Mouse (Mus musculus): ENCODE data around the gene Gm3512. TPM values are rescaled to one million over a fixed set of nuclear protein-coding genes. Genes with fewer than 3 reads are reported as not detected.
"Not testable (repeated sequence)": the region's sequence is repeated elsewhere in the genome, so short reads cannot be mapped to it uniquely, and the experiment has no call there.

Gm3512 gene
- 3.5 and 5.0 TPM in 2 replicates for polyA plus RNA-seq (2014; fragmentation: Nextera tagmentation; extraction: Ambion mirVana)

GRCm38 (mm10) chr14:7174483-7174971 lies at the start of gene Gm3512:
Gm3512 (minus strand) TSS chr14:7174533.
- not testable (repeated sequence) for H3K4me3 ChIP-seq (ENCODE audit: low read depth, low read length); ATAC-seq (replicated peaks; ENCODE audit: insufficient number of reproducible peaks, low FRiP score, low TSS enrichment); H3K9me3 ChIP-seq (replicated peaks; ENCODE audit: control insufficient read depth, low read length); H3K27me3 ChIP-seq (ENCODE audit: control insufficient read depth, insufficient read depth, low read length); H3K27ac ChIP-seq (ENCODE audit: low read depth, low read length); H3K36me3 ChIP-seq (ENCODE audit: control insufficient read depth, insufficient read depth, low read length); H3K4me2 ChIP-seq; H3K9ac ChIP-seq (ENCODE audit: low read depth, low read length); H3K4me1 ChIP-seq (ENCODE audit: control insufficient read depth, insufficient read depth, low read length)
- WGBS (ENCODE audit: insufficient replicate concordance), result no CpG with 5 or more reads among the region's 37 CpGs

GRCm38 (mm10) chr14:7200070-7200469 lies 25.7 kb upstream of the Gm3512 start:
- H3K36me3 ChIP-seq (ENCODE audit: control insufficient read depth, insufficient read depth, low read length); H3K9ac ChIP-seq (ENCODE audit: low read depth, low read length); H3K27me3 ChIP-seq (ENCODE audit: control insufficient read depth, insufficient read depth, low read length); H3K4me2 ChIP-seq; H3K4me1 ChIP-seq (ENCODE audit: control insufficient read depth, insufficient read depth, low read length); ATAC-seq (replicated peaks; ENCODE audit: insufficient number of reproducible peaks, low FRiP score, low TSS enrichment); H3K27ac ChIP-seq (ENCODE audit: low read depth, low read length); H3K9me3 ChIP-seq (replicated peaks; ENCODE audit: control insufficient read depth, low read length); H3K4me3 ChIP-seq (ENCODE audit: low read depth, low read length): not testable (repeated sequence)
- 83% methylated on average over 1 of the region's 3 CpGs for WGBS (ENCODE audit: insufficient replicate concordance)

- WGBS (ENCODE audit: insufficient replicate concordance), result no CpG with 5 or more reads among the region's 2 CpGs
- not testable (repeated sequence) for H3K4me1 ChIP-seq (ENCODE audit: control insufficient read depth, insufficient read depth, low read length)
These were observed 20.1 kb upstream of the Gm3512 start, which contains the start of gene Gm16434 for GRCm38 (mm10) chr14:7194440-7194839. Gm16434 (minus strand) TSS chr14:7194540.

GRCm38 (mm10) chr14:7125312-7125711 lies 49.0 kb downstream of the Gm3512 start, which contains the start of gene Gm6676:
Gm6676 (minus strand) TSS chr14:7125412.
- ATAC-seq (replicated peaks; ENCODE audit: insufficient number of reproducible peaks, low FRiP score, low TSS enrichment); H3K36me3 ChIP-seq (ENCODE audit: control insufficient read depth, insufficient read depth, low read length); H3K27me3 ChIP-seq (ENCODE audit: control insufficient read depth, insufficient read depth, low read length); H3K9me3 ChIP-seq (replicated peaks; ENCODE audit: control insufficient read depth, low read length); H3K4me2 ChIP-seq; H3K27ac ChIP-seq (ENCODE audit: low read depth, low read length); H3K9ac ChIP-seq (ENCODE audit: low read depth, low read length); H3K4me1 ChIP-seq (ENCODE audit: control insufficient read depth, insufficient read depth, low read length); H3K4me3 ChIP-seq (ENCODE audit: low read depth, low read length): not testable (repeated sequence)
- WGBS (ENCODE audit: insufficient replicate concordance), result no CpG with 5 or more reads among the region's 2 CpGs

More at GRCm38 (mm10) chr14:7194440-7194839, 20.1 kb upstream of the Gm3512 start, which contains the start of gene Gm16434:
- H3K4me2 ChIP-seq; H3K9me3 ChIP-seq (replicated peaks; ENCODE audit: control insufficient read depth, low read length); H3K27me3 ChIP-seq (ENCODE audit: control insufficient read depth, insufficient read depth, low read length); ATAC-seq (replicated peaks; ENCODE audit: insufficient number of reproducible peaks, low FRiP score, low TSS enrichment); H3K36me3 ChIP-seq (ENCODE audit: control insufficient read depth, insufficient read depth, low read length); H3K9ac ChIP-seq (ENCODE audit: low read depth, low read length); H3K4me3 ChIP-seq (ENCODE audit: low read depth, low read length); H3K27ac ChIP-seq (ENCODE audit: low read depth, low read length): not testable (repeated sequence)

GRCm38 (mm10) chr14:7105124-7105802 lies 69.1 kb downstream of the Gm3512 start:
- not testable (repeated sequence) for H3K27me3 ChIP-seq (ENCODE audit: control insufficient read depth, insufficient read depth, low read length); H3K9me3 ChIP-seq (replicated peaks; ENCODE audit: control insufficient read depth, low read length); H3K4me1 ChIP-seq (ENCODE audit: control insufficient read depth, insufficient read depth, low read length); H3K36me3 ChIP-seq (ENCODE audit: control insufficient read depth, insufficient read depth, low read length); ATAC-seq (replicated peaks; ENCODE audit: insufficient number of reproducible peaks, low FRiP score, low TSS enrichment)
- Histone ChIP-seq H3K4me2 (peak overlapping the region; percentile 47), H3K4me3 (ENCODE audit: low read depth, low read length) (peak overlapping the region; percentile 47), H3K9ac (ENCODE audit: low read depth, low read length) (peak overlapping the region; percentile 58; the same call in 1 of the 2 replicates), H3K27ac (ENCODE audit: low read depth, low read length) (peak overlapping the region; percentile 62; the same call in 1 of the 2 replicates)
- 0% methylated on average over 6 of the region's 54 CpGs for WGBS (ENCODE audit: insufficient replicate concordance)

Other genes starting within 250 kb of the Gm3512 start
- gene Gm6356, start 200.7 kb downstream of the Gm3512 start, polyA plus RNA-seq (2014; fragmentation: Nextera tagmentation; extraction: Ambion mirVana), result not detected in 2 replicates
- 0.19 TPM in 1 of 2 replicates, not detected in the other for gene Gm10406, start 147.1 kb downstream of the Gm3512 start, polyA plus RNA-seq (2014; fragmentation: Nextera tagmentation; extraction: Ambion mirVana)
- not detected in 2 replicates for gene Gm3685, start 129.6 kb downstream of the Gm3512 start, polyA plus RNA-seq (2014; fragmentation: Nextera tagmentation; extraction: Ambion mirVana)
- 0.69 and 1.6 TPM in 2 replicates for gene Gm3696, start 73.9 kb downstream of the Gm3512 start, polyA plus RNA-seq (2014; fragmentation: Nextera tagmentation; extraction: Ambion mirVana)
- gene Gm6676, start 49.1 kb downstream of the Gm3512 start, polyA plus RNA-seq (2014; fragmentation: Nextera tagmentation; extraction: Ambion mirVana), result not detected in 2 replicates
- gene Gm16434, start 20.0 kb upstream of the Gm3512 start, polyA plus RNA-seq (2014; fragmentation: Nextera tagmentation; extraction: Ambion mirVana), result not detected in 2 replicates
- not detected in 2 replicates for gene Gm3727, start 90.2 kb upstream of the Gm3512 start, polyA plus RNA-seq (2014; fragmentation: Nextera tagmentation; extraction: Ambion mirVana)
- 2.9 and 3.6 TPM in 2 replicates for gene Gm3739, start 140.5 kb upstream of the Gm3512 start, polyA plus RNA-seq (2014; fragmentation: Nextera tagmentation; extraction: Ambion mirVana)
- not detected in 2 replicates for gene Gm5797, start 157.9 kb upstream of the Gm3512 start, polyA plus RNA-seq (2014; fragmentation: Nextera tagmentation; extraction: Ambion mirVana)
- not detected in 2 replicates for gene Gm8374, start 190.6 kb upstream of the Gm3512 start, polyA plus RNA-seq (2014; fragmentation: Nextera tagmentation; extraction: Ambion mirVana)